Mouse (Mus musculus) spleen, postnatal 36 days (tissue): ENCODE data around the gene Col20a1.

Experiments
- DNase-seq, 2 experiments: peaks; one replicate each; pipeline ENCODE4 v3.0.0; 2022; ENCODE audit warnings: low spot score in 2 of 2, mixed read lengths in 1 of 2

The Col20a1 gene

GRCm38 (mm10) chr2:180986449-180986848 is at the start of gene Col20a1:
Gene Col20a1 (plus strand): TSS chr2:180986535.
- DNase-seq, result no peak

- no peak for DNase-seq
These were observed 46.1 kb upstream of the Col20a1 start for GRCm38 (mm10) chr2:180940187-180940586.

- no peak for DNase-seq
These were observed 44.5 kb upstream of the Col20a1 start for GRCm38 (mm10) chr2:180941869-180942268.

GRCm38 (mm10) chr2:180949947-180950346 is 36.4 kb upstream of the Col20a1 start:
- DNase-seq, result no peak

- DNase-seq, result no peak
These were observed 33.6 kb upstream of the Col20a1 start for GRCm38 (mm10) chr2:180952731-180953171.

GRCm38 (mm10) chr2:180953638-180954037 is 32.7 kb upstream of the Col20a1 start:
- no peak for DNase-seq

GRCm38 (mm10) chr2:180954061-180955047 is 32.0 kb upstream of the Col20a1 start, which contains the start of gene Nkain4:
Gene Nkain4 (minus strand): TSS chr2:180954699.
- no peak for DNase-seq

GRCm38 (mm10) chr2:180959605-180960004 is 26.7 kb upstream of the Col20a1 start:
- no peak for DNase-seq

GRCm38 (mm10) chr2:180960187-180960586 is 26.1 kb upstream of the Col20a1 start:
- no peak for DNase-seq

- DNase-seq, result no peak
These were observed 23.6 kb upstream of the Col20a1 start for GRCm38 (mm10) chr2:180962616-180963308.

- DNase-seq, result peak; percentile 35 to 50
These were observed 22.4 kb upstream of the Col20a1 start for GRCm38 (mm10) chr2:180963956-180964355.

GRCm38 (mm10) chr2:180966092-180966882 is 20.0 kb upstream of the Col20a1 start:
- peak; percentile 16 to 37 for DNase-seq

GRCm38 (mm10) chr2:180967010-180967763 is 19.1 kb upstream of the Col20a1 start, which contains the start of gene Arfgap1:
Gene Arfgap1 (plus strand): TSS chr2:180967225.
- DNase-seq, result peak; percentile 89 to 90

- DNase-seq, result no peak
These were observed 5.2 kb upstream of the Col20a1 start for GRCm38 (mm10) chr2:180981133-180981532.

- no peak for DNase-seq
These were observed 700 bp upstream of the Col20a1 start for GRCm38 (mm10) chr2:180985635-180986034.

GRCm38 (mm10) chr2:180987001-180987400 is 666 bp downstream of the Col20a1 start:
- DNase-seq, result no peak

GRCm38 (mm10) chr2:180987432-180988030 is 1.2 kb downstream of the Col20a1 start:
- no peak for DNase-seq

GRCm38 (mm10) chr2:180988347-180988913 is 2.1 kb downstream of the Col20a1 start:
- no peak for DNase-seq

- no peak for DNase-seq
These were observed 2.6 kb downstream of the Col20a1 start for GRCm38 (mm10) chr2:180988948-180989347.

GRCm38 (mm10) chr2:180990347-180990746 is 4.0 kb downstream of the Col20a1 start:
- no peak for DNase-seq
